Mouse (Mus musculus): ENCODE data around the gene Ccdc162.

Gene Ccdc162

DNA sequence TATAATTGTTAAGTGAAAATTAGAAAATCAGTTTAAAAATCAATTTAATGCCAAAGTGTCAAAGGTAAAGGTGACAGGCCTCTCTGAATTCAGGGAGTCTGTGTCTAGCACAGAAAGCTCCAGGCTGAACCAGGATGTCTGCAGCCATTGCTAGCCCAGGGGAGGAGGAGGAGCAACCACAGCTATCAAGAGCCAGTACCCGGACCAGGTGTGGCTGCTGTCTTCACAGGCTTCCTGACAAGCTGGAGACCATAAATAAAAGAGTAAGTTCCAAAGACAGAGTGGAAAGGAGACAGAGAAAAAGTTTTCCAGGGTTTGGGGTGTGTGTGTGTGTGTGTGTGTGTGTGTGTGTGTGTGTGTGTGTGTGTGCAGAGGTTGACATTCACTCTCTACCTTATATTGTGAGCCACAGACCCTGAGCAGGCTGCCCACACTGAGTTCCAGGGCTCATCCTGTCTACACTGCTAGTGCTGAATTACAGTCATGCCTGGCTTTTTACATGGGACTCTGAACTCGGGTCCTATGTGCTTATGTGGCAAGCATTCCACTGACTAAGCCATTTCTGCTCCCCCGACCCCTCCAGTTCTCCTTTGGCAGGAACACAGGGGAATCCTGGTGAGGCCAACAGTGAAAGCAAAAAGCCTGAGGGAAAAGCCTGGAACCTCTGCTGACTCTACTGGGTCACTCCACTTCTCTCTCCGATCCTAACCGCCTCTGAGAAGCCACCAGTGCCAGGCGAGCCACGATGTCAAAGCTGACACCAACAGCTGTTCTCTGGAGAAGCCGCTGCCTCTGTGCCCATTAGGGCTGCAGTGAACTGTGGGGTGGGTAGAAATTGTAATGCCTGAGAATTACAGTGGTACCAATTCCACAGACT lies 140.7 kb downstream of the Ccdc162 start:
- no peak for DNase-seq (ENCODE audit: low spot score)

- no peak for DNase-seq (ENCODE audit: low spot score)
These were observed 143.2 kb downstream of the Ccdc162 start for GRCm38 (mm10) chr10:41573190-41573589.

- no peak for DNase-seq (ENCODE audit: low spot score)
These were observed 144.2 kb downstream of the Ccdc162 start for GRCm38 (mm10) chr10:41572274-41572673.

- DNase-seq (ENCODE audit: low spot score), result no peak
These were observed 145.4 kb downstream of the Ccdc162 start for GRCm38 (mm10) chr10:41571065-41571464.

GRCm38 (mm10) chr10:41568306-41568705 lies 148.1 kb downstream of the Ccdc162 start:
- DNase-seq (ENCODE audit: low spot score), result no peak

DNA sequence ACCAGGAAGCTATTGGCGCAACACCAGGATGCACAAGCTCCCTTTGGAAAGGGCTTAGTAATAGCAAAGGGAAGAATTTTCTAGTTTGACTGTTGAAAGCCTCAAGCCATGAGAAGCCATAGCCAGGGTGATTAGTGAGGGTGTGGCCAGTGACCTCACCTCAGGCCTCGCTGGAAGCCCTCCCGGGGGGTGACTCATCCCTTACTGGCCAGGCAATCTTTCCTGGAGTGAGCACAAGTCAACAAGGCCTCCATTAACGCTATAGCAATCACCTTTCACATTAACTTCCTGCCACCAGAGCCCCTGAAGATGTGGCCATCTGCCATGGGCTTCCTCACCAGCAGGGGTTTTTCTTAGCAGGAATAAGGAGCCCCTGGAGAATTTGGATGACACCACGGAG lies 151.3 kb downstream of the Ccdc162 start:
- no peak for DNase-seq (ENCODE audit: low spot score)

GRCm38 (mm10) chr10:41561701-41562395 lies 154.6 kb downstream of the Ccdc162 start:
- no peak for DNase-seq (ENCODE audit: low spot score)

GRCm38 (mm10) chr10:41558401-41558800 lies 158.0 kb downstream of the Ccdc162 start:
- no peak for DNase-seq (ENCODE audit: low spot score)

DNA sequence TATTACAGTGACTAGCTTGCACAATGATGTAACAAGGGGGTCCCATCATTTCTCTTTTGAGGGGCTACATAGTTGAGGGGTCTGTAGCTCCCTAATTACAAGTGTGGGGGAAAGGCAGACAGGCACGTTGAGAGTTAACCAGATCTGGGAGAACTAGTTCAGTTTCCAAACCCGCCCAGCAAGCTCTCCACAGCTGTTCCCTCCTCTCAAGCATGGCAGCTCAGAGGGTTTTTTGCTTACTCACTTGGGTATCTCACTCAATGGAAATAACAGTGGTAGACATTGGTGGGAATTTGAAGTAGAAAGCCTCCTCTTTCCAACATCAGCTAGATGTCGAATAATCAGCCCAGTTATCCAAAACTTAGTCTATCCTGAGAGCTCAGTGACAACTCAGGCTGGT lies 161.4 kb downstream of the Ccdc162 start:
- no peak for DNase-seq (ENCODE audit: low spot score)

DNA sequence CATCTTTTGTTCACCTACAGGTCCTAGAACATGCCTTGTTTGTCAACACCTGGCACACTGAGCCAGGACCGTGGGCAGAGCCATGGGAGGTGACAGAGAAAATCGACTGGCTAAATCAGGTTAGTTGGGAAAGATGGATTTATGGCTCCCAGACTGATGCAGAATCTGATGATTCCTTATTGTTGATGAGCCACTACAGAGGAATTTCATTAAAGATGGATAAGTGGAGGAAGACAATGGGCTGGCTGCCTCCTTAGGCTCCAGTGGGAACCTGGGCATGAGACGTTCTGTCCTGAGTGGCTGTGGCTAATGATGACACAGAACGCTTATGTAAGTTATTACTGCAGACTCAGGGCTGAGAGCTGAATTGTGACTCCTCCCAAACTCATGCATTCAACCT lies 162.7 kb downstream of the Ccdc162 start:
- DNase-seq (ENCODE audit: low spot score), result no peak

DNA sequence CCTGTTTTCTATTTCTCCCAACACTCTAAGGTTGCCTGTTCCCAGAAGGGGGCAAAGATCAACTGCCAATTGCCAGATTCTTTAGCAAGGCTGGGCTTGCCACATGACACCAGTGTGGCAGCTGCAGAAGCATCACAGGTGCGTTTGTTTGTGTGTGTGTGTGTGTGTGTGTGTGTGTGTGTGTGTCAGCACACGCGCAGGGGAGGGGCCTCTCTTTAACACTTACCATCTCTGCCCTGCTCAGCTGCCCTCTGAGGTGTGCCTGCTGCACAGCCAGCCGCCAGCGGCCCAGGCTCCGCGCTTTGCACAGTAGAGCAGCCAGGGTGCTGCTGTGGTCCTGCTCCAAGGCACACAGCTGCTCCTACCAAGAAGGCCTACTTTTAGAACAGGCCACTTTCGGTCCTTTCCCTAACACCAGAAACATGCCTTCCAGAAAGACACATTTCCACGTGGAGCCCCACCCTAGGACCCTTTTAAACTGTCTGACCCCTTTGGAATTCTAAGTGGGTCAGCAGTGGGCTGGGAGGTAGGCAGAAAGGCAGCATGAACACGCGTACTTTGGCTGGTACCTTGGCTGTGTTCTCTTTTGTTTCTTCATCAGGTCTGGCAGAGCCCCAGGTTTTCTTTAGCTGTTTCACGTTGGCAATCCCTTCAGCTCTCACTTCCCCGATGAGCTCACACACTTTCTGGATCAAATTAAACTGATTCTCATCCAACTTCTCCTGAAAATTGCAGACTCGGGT lies 163.4 kb downstream of the Ccdc162 start:
- no peak for DNase-seq (ENCODE audit: low spot score)

DNA sequence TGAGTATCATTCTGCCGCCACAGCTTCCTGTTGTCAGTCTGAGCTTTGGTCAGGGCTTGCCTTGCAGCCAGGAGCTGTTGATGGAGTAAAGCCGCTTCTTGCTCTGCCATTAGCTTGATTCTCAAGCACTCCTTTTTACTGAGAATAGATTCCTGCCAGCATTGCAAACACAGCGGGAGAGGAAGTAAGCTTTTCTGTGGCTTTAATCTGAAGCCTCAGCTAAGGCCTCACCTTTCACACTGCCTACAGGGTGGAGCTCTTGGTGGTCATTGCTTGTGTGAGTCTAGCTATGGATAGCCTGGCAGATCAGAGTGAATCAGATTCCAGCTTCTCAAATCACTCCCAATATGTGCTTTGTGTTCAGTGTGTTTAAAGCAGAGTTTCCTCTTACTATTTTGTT lies 164.1 kb downstream of the Ccdc162 start:
- no peak for DNase-seq (ENCODE audit: low spot score)

GRCm38 (mm10) chr10:41550711-41551110 lies 165.7 kb downstream of the Ccdc162 start:
- no peak for DNase-seq (ENCODE audit: low spot score)

- DNase-seq (ENCODE audit: low spot score), result no peak
These were observed 169.9 kb downstream of the Ccdc162 start for GRCm38 (mm10) chr10:41546396-41547165.

GRCm38 (mm10) chr10:41545224-41545755 lies 171.1 kb downstream of the Ccdc162 start:
- DNase-seq (ENCODE audit: low spot score), result no peak

DNA sequence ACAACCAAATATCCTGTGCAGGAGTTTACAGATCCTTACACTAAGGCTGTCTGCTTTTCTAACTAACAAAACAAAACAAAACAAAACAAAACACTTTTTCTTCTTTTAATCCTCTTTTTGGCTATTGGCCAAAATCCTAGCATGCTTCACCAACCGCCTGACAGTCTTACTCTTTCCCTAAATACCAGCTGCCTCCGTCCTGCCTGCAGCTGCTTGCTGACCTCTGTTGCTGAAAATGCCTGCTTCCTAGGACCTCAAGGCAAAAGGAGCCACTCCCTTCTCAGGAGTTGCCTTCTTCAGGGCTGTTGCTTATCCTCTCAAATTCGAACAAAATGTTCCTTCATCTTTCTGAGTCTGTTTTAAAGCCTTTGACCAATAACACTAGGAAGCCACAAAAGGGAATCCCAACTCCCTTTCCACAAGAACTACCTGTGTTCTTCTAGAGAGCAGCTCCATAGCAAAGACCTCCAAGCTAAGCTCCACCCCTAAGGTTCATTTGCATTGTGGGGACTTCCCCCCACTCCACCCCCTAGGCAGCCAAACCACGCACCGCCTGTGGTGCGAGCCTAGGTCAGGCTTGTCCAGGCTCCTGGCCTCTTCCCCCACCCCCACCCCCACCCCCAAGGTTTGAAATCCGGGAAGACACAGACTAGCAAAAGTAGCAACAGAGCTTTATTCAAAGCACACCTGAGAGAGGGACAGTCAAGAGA lies 171.8 kb downstream of the Ccdc162 start:
- no peak for DNase-seq (ENCODE audit: low spot score)

DNA sequence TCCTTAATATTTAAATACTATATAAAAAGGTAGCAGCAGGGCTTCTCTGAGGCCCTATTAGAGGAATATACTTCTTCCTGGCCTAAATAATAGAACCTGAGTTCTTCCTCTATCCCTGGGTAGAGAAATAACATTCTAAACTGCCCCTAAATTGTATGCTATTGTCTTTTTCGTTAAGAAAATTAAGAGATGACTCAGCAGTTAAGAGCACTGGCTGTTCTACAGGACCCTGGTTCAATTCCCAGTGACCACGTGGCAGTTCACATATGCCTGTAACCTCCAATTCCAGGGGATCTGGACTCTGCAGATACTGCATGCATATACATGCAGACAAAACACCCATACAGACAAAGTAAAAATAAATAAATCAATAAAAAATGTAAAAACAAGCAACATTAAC lies 172.6 kb downstream of the Ccdc162 start:
- DNase-seq (ENCODE audit: low spot score), result no peak

- no peak for DNase-seq (ENCODE audit: low spot score)
These were observed 173.0 kb downstream of the Ccdc162 start for GRCm38 (mm10) chr10:41543439-41543838.

GRCm38 (mm10) chr10:41542057-41542456 lies 174.4 kb downstream of the Ccdc162 start:
- no peak for DNase-seq (ENCODE audit: low spot score)

DNA sequence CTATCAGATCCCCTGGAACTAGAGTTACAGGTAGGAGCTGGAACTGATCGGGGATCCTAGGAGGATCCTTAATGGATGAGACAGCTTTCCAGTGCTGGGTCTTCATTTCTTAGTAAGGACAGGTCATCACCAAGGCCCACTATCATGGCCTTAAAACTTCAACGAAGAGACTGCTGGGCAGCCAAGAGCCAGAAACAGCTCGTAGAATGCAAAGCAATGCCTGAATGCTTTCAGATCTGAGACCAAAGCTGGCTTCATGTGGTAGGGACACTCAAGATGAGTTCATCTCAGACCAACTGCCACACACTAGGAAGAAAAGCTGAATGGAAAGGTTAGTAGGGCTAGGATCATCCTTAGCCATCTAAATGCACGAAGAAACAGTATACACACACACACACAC lies 177.4 kb downstream of the Ccdc162 start:
- DNase-seq (ENCODE audit: low spot score), result no peak

GRCm38 (mm10) chr10:41537983-41538330 lies 178.5 kb downstream of the Ccdc162 start:
- no peak for DNase-seq (ENCODE audit: low spot score)
